Mouse (Mus musculus) frontal cortex, postnatal 10 days (tissue): Measurements from ENCODE around the gene Rptor.

Source experiments
- DNase-seq, 2 experiments: peaks; one replicate each; pipeline ENCODE4 v3.0.0; 2022; ENCODE audit warnings: low spot score in 2 of 2, mixed read lengths in 1 of 2

Rptor gene

GRCm38 (mm10) chr11:119603527-119603905 lies 811 bp downstream of the Rptor start:
- DNase-seq, result peak in 1 of 2 experiments; percentile 19

GRCm38 (mm10) chr11:119607464-119607863 lies 4.8 kb downstream of the Rptor start:
- no peak for DNase-seq

DNA sequence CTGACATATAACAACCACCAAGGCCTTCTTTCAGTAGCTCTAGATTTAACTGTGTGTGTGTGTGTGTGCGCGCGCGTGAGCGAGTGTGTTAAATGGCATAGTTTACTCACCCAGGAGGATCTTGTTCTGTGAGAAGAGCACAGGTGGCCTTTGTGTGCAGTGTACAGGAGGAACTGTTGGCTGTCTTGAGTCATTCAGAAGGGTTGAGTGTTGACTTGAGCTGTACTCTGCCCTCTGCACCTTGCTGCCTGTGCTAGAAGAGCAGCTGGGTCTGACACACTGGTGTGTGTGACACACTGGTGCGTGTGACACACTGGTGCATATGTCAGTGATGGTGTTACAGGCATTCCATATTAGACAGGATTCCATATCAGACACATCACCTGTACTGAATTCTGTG lies 8.8 kb downstream of the Rptor start:
- DNase-seq, result no peak

GRCm38 (mm10) chr11:119612179-119612578 lies 9.5 kb downstream of the Rptor start:
- no peak for DNase-seq

GRCm38 (mm10) chr11:119615087-119615486 lies 12.4 kb downstream of the Rptor start:
- DNase-seq, result no peak

- DNase-seq, result peak in 1 of 2 experiments; percentile 28
Measured at GRCm38 (mm10) chr11:119618763-119619162, 16.1 kb downstream of the Rptor start.

- no peak for DNase-seq
Measured at GRCm38 (mm10) chr11:119621266-119621665, 18.6 kb downstream of the Rptor start.

DNA sequence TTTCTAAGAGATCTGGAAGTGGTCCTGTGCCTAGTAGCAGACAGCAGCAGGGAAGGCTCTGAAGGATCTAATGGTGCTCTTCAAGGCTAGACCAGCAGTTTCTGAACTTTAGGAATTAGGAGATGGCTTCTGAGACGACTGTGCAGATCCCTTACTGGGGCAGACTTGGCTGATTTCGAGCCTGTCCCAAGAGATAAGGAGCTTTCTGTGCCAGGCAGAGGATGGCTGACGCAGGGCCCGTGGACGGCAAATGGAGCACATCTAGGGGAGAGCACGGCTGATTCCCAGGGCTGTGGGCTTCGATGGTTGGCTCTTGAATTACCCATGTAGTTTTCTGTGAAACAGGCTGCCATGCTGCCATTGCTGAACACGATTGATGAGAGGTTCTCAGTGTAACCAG lies 21.1 kb downstream of the Rptor start:
- no peak for DNase-seq

DNA sequence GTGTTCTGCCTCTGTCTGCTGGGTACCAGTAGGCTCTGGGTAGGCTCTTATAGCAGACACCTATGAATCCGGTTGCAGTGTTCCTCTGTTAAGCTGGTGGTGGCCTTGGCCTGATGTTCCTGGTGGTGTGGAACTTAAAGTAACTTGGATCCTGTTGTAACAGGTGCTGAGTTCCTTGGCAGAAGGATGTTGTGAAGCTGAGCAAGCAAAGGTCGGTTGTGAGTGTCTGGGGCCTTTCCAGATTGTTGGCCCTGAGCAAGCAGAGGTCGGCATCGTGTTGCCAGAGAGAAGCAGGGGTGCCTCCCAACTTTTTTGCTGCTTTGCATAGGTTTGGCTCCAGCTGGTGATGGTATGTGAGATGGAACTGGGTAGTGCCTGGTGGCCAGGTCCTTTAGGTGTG lies 21.7 kb downstream of the Rptor start:
- no peak for DNase-seq

DNA sequence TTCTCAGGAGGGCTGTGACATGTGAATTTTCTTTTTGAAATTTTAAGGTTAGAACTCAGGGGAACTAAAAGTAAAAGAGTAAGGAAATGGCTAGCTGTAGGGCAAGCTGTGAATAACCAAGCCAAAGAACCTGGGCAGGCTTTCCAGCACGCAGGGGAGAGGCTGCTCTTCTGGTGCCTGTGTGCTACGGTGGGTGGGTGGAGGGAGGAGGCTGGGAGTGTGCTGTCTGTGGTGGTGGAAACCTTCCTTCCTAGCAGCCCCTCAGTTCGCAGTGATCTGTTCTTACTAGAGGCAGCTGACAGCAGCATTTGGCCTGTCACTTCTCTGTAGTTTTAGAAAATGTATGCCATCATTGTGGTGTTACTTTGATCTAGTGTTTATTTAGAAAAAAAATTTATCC lies 22.2 kb downstream of the Rptor start:
- DNase-seq, result no peak

GRCm38 (mm10) chr11:119625476-119625875 lies 22.8 kb downstream of the Rptor start:
- DNase-seq, result no peak

GRCm38 (mm10) chr11:119625943-119626342 lies 23.2 kb downstream of the Rptor start:
- DNase-seq, result no peak

GRCm38 (mm10) chr11:119627243-119627642 lies 24.5 kb downstream of the Rptor start:
- no peak for DNase-seq

GRCm38 (mm10) chr11:119629072-119629471 lies 26.4 kb downstream of the Rptor start:
- DNase-seq, result no peak

DNA sequence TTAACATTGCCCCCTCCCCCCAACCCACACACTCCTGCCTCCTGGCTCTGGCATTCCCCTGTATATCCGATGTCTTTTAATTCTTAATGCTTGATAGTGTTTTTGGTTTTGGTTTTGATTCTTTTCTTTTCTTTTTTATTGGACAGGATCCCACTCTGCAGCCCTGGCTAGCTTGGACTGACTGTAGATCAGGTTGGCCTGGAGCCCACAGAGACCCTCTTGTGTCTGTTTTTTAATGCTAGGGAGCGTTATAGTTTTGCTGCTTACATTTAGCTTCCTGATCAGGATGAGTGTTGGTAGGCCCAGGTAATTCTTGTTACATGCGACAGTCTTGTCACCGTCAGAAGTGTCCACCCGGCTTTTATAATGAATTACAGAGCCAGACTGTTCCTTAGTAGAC lies 27.6 kb downstream of the Rptor start:
- no peak for DNase-seq

DNA sequence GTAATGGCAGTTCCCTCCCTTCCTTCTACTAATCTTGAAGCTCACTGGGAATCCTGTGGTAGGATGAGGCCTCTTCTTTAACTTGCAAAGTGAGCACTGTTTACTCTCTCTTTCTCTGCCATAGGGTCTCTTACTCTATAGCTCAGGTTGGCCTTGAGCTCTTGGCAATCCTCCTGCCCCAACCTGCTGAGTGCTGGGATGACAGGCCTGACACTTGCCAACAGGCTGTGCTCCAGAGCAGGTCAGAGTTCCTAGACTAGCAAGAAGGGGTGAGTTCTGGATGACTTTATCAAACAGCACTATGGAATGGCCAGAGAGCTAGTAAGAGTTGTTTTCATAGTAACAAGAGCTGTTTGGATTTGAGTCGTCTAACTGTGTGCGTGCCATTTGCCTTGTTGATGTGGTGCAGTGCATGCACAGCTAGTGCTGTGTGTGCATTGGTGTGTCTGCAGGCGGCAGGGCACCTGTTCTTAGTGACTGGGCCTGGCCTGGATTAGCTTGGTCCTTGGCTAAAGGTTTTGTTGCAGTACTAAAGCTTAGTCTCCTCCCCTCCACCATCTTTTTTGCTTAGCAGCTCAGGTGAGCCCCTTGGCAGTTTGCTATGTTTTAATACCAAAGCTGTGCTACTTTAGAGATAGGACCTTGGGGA lies 28.6 kb downstream of the Rptor start:
- DNase-seq, result no peak

GRCm38 (mm10) chr11:119636371-119636883 lies 33.7 kb downstream of the Rptor start:
- no peak for DNase-seq

- DNase-seq, result no peak
Measured at GRCm38 (mm10) chr11:119637519-119637918, 34.8 kb downstream of the Rptor start.

- DNase-seq, result no peak
Measured at GRCm38 (mm10) chr11:119640491-119640890, 37.8 kb downstream of the Rptor start.

DNA sequence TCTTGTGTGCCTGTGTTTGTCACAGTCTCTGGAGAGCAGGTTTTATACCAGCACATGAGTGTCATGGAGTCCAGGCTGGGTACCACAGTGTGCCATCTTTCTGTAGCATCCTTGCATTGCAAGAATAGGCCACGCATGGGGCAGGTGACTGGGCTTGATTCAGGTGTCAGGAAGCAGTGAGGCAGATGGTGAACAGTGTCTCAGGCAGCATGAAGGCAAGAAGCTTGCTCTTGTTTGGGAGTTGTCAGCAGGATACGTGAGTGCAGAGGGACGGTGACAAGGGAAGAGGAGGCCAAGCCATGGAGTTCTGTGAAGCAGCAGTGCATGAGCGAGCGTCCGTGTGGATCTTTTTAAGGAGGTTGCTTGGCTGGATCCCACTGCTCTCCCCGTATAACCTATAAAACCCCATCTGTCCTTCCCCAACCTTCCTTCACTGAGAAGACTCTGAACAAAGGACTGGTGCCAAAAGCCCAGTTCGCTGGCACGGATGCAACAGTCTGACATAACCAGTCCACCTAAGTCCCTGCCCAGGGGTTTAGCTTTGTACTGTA lies 39.2 kb downstream of the Rptor start:
- DNase-seq, result no peak

DNA sequence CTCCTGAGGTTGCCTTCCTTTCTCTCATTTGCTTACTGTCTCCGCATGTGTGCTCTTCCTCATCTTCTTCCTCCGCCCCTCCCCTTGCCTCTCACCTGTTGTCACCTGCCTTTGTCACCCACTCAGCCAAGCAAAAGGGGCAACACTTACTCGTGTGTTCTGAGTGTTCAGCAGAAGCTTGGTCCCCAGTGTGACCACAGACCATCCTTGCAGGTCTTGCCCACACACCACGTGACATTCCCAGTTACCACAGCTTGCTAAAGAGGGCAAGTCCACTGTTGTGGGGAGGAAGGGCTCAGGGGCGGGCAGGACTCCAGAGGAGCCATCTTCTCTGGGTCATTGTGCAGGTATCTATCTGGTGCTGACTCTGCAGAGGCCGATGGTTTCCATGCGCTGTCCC lies 40.6 kb downstream of the Rptor start:
- DNase-seq, result no peak

DNA sequence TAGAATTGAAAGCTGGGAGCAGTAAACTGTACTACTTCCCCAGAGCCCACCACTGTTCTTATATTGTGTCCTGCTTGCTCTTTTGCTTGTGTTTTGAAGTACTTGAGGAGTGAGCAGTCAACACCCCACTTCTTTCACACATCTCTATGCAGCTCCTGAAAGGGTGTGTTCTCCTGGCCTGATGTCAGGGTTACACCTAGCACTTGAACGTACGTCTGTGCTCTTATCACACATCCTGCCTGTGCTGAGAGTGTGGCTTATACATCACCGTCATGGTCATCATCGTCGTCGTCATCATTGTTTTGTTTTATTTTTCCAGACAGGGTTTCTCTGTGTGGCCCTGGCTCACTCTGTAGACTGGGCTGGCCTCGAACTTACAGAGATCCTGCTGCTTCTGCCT lies 41.4 kb downstream of the Rptor start:
- no peak for DNase-seq

- DNase-seq, result no peak
Measured at GRCm38 (mm10) chr11:119644612-119645379, 42.1 kb downstream of the Rptor start.
